Mouse (Mus musculus) stomach, postnatal 0 days (tissue): ENCODE data around the gene Hmgcll1.

Experiments
- CTCF ChIP-seq: IDR thresholded peaks from 2 replicates; pipeline ENCODE4 v1.5.1; 2016; ENCODE audit warnings: antibody characterized with exemption, low read depth, mild to moderate bottlenecking, moderate library complexity
- EP300 ChIP-seq: optimal IDR thresholded peaks from 2 replicates; pipeline ENCODE3; 2016; ENCODE audit warnings: antibody characterized with exemption

- TF ChIP-seq EP300 (no peak), CTCF (no peak)
These were observed 25.2 kb upstream of the Hmgcll1 start for GRCm38 (mm10) chr9:75989491-75989890.
